In genomic region chr5:110439565-110440310, GRCm38 (mm10) we compare ENCODE assay signal across 8 mouse cellular contexts. TPM values are rescaled to one million over a fixed set of nuclear protein-coding genes. Genes with fewer than 3 reads are reported as not detected.
DNase-seq lines count a peak whose midpoint lies in the region; ATAC-seq lines count a peak whose summit lies in the region.

No protein-coding gene starts in this region.

- no peak for ATAC-seq in megakaryocyte-erythroid progenitor cell, adult 5-6 weeks (replicated peaks; ENCODE audit: low FRiP score, low TSS enrichment, poor library complexity, severe bottlenecking)
- no peak for ATAC-seq in megakaryocyte progenitor cell, adult 5-6 weeks (replicated peaks; ENCODE audit: poor library complexity)

- peak; percentile 67 for DNase-seq in adrenal gland, adult 2 months
- DNase-seq in adrenal gland, postnatal 4 days (ENCODE audit: low spot score in 2 of 2) = no peak
- DNase-seq in 3T3-L1 (ENCODE audit: low read depth, low spot score) = peak; percentile 39
- DNase-seq in cerebellum, postnatal 25 days = peak; percentile 72 to 83
- DNase-seq in kidney, postnatal 25 days = peak; percentile 69 to 84
- no peak for DNase-seq in retina, postnatal 1 day

RNA-seq across cellular contexts. Expression of gene Fbrsl1, which starts 8.6 kb away (rescaled TPM):
- 10 to 100 TPM; 56.7 to 67.2 TPM for total RNA-seq in adrenal gland, adult 2 months (2021)
- polyA plus RNA-seq in adrenal gland, adult 2 months (2012; rRNA removed) = 267 and 295 TPM in 2 replicates
- total RNA-seq in adrenal gland, postnatal 4 days (2021) = 10 to 100 TPM; 97.9 to 99.9 TPM
- 32.2 and 37.6 TPM in 2 replicates for total RNA-seq in megakaryocyte-erythroid progenitor cell, adult 5-6 weeks (2014; fragmentation: Nextera tagmentation)
- total RNA-seq in megakaryocyte-erythroid progenitor cell, adult 5-6 weeks (2017) = 3.1 and 9.8 TPM in 2 replicates
- total RNA-seq in megakaryocyte progenitor cell, adult 5-6 weeks (2015) = 21.3 and 35.4 TPM in 2 replicates
- total RNA-seq in megakaryocyte progenitor cell, adult 5-6 weeks (2017) = 9.3 and 12.2 TPM in 2 replicates

Comparison
In these comparisons a context has a peak if more than half of its experiments do, and no peak if none do; other contexts are left out.
1. DNase-seq: peak in adrenal gland, adult 2 months (single experiment), 3T3-L1 (single experiment), cerebellum, postnatal 25 days (2 of 2) and kidney, postnatal 25 days (2 of 2); none in adrenal gland, postnatal 4 days (0 of 2) and retina, postnatal 1 day (single experiment).